Mouse (Mus musculus) liver, embryonic 14.5 days (tissue): Measurements from ENCODE around the gene Fign. TPM values are rescaled to one million over a fixed set of nuclear protein-coding genes. Genes with fewer than 3 reads are reported as not detected.

Experiments used
- ATAC-seq: fragments of 200-750 bp; cut with Nextera tagmentation; 2 replicates; pipeline ENCODE4 v1.8.0; 2017; ENCODE audit warnings: moderate number of reproducible peaks, mild to moderate bottlenecking, moderate library complexity; ENCODE audit not compliant: insufficient read depth
- DNase-seq, 3 experiments: peaks; one replicate each; pipeline ENCODE4 v3.0.0-alpha.2; 2012 to 2013; ENCODE audit warnings: low read depth in 3 of 3, low spot score in 3 of 3
- H3K27ac ChIP-seq: fragments of 300-500 bp; sonication (generic); 2 replicates; pipeline ENCODE4 v1.5.1; 2014; ENCODE audit warnings: moderate library complexity, mild to moderate bottlenecking, control low read depth, inconsistent platforms
- H3K27me3 ChIP-seq: fragments of 300-500 bp; sonication (generic); 2 replicates; pipeline ENCODE4 v1.6.1; 2014; ENCODE audit warnings: mild to moderate bottlenecking, low read length, moderate library complexity; ENCODE audit not compliant: control insufficient read depth, insufficient read depth
- H3K36me3 ChIP-seq: fragments of 300-500 bp; sonication (generic); replicated peaks from 2 replicates; pipeline ENCODE4 v1.6.1; 2014; ENCODE audit warnings: low read depth; ENCODE audit not compliant: control insufficient read depth, insufficient read depth
- H3K4me1 ChIP-seq, 2 experiments: fragments of 200-500 bp in 1 of 2; fragments of 300-500 bp in 1 of 2; sonication (generic) in 1 of 2; replicated peaks; 2 replicates each; pipeline ENCODE4 v1.6.1; 2012 to 2014; ENCODE audit warnings: antibody characterized with exemption in 1 of 2, inconsistent platforms in 1 of 2, low read length in 1 of 2; ENCODE audit not compliant: control insufficient read depth in 2 of 2, insufficient read depth in 2 of 2
- H3K4me2 ChIP-seq: fragments of 300-500 bp; sonication (generic); 2 replicates; pipeline ENCODE4 v1.6.1; 2014; ENCODE audit warnings: low read depth, mild to moderate bottlenecking, control low read depth, moderate library complexity
- H3K4me3 ChIP-seq, 2 experiments: fragments of 200-500 bp in 1 of 2; fragments of 300-500 bp in 1 of 2; sonication (generic) in 1 of 2; 2 replicates each; pipeline ENCODE4 v1.5.1; 2012 to 2014; ENCODE audit warnings: low read depth in 2 of 2, low read length in 2 of 2, mild to moderate bottlenecking in 2 of 2, control low read depth in 1 of 2, inconsistent platforms in 1 of 2, moderate library complexity in 1 of 2; ENCODE audit not compliant: insufficient read depth in 1 of 2
- H3K9ac ChIP-seq: fragments of 300-500 bp; sonication (generic); replicated peaks from 2 replicates; pipeline ENCODE4 v1.6.1; 2014; ENCODE audit warnings: mild to moderate bottlenecking, control low read depth, moderate library complexity
- H3K9me3 ChIP-seq: fragments of 300-500 bp; sonication (generic); 2 replicates; pipeline ENCODE4 v1.6.1; 2016; ENCODE audit warnings: low read length, mixed read lengths; ENCODE audit not compliant: control insufficient read depth
- CTCF ChIP-seq: IDR thresholded peaks from 2 replicates; pipeline ENCODE4 v1.5.1; 2016; ENCODE audit warnings: antibody characterized with exemption, low read depth, control low read depth
- EP300 ChIP-seq: IDR thresholded peaks from 2 replicates; pipeline ENCODE4 v1.6.1; 2016; ENCODE audit warnings: antibody characterized with exemption, low read depth
- WGBS: fragments of 180-500 bp; shearing (Covaris S2); extraction: QIAGEN DNeasy Blood & Tissue Kit; methylation state at CpG from one replicate; pipeline ENCODE4 v1.1.7; 2014; ENCODE audit not compliant: insufficient replicate concordance; 5-methylcytosine and 5-hydroxymethylcytosine counted together
- polyA plus RNA-seq, 2 experiments: library from polyadenylated mRNA; depleted of rRNA in 1 of 2; stranded (reverse) in 1 of 2; unstranded in 1 of 2; fragments of >200 nt; fragmentation: Nextera tagmentation in 1 of 2; extraction: Ambion mirVana in 1 of 2; gene quantifications; 2 replicates each; pipeline versions ENCODE4 v1.2.1 to v1.2.3; 2012 to 2014

The Fign gene
- polyA plus RNA-seq, 2 experiments: 0.87 to 2.0 TPM

DNA sequence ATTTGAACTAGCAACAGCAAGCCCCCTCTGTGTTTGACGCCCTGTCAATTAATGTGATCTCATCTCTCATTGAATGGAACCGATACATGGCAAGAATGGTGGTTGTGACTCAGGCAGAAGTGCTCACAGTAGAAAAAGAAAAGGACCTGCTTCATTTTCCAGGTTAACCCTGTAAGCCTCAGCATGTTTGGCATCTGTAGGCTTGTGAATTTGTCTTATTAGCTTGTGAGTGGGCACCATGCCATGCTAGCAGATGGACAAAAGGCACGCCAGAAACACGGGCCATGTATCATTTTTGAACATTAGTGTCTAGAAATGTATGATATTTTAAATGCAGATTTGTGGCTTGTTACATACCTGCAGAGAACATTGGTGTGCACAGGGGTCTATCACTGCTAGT is 12.0 kb upstream of the Fign start:
- H3K9me3 ChIP-seq: no peaks in the 10 kb centered on the region
- no peak overlapping the region for H3K27ac ChIP-seq
- DNase-seq (no peak), ATAC-seq (no peak)
- no peaks in the 10 kb centered on the region for H3K4me1 ChIP-seq
- no peak overlapping the region for H3K4me3 ChIP-seq
- H3K27me3 ChIP-seq: no peaks in the 10 kb centered on the region
- H3K36me3 ChIP-seq: no peaks in the 10 kb centered on the region
- H3K9ac ChIP-seq: no peak overlapping the region
- TF ChIP-seq CTCF (no peak), EP300 (no peak)
- whole genome bisulfite sequencing: 67% methylated on average over 4 of the region's 4 CpGs
- no peak overlapping the region for H3K4me2 ChIP-seq

- Histone ChIP-seq H3K4me1 (no peaks in the 10 kb centered on the region), H3K4me3 (no peak overlapping the region), H3K36me3 (no peaks in the 10 kb centered on the region), H3K9me3 (no peaks in the 10 kb centered on the region), H3K27me3 (no peaks in the 10 kb centered on the region), H3K4me2 (no peak overlapping the region), H3K9ac (no peak overlapping the region), H3K27ac (no peak overlapping the region)
- DNase-seq (no peak), ATAC-seq (no peak)
- no peak for TF ChIP-seq EP300
- TF ChIP-seq CTCF: no peak
- 62% methylated on average over 8 of the region's 8 CpGs for WGBS
Measured at GRCm38 (mm10) chr2:64108040-64108439, 10.2 kb upstream of the Fign start.

- H3K4me2 ChIP-seq: peak overlapping the region; percentile 46
- H3K27me3 ChIP-seq: peaks cover 22% of the 10 kb centered on the region
- H3K27ac ChIP-seq: no peak overlapping the region
- peak overlapping the region; percentile 44 to 75 for H3K4me3 ChIP-seq
- H3K36me3 ChIP-seq: no peaks in the 10 kb centered on the region
- 7% methylated on average over 20 of the region's 21 CpGs for WGBS
- no peaks in the 10 kb centered on the region for H3K4me1 ChIP-seq
- no peak overlapping the region; the same call in 1 of the 2 replicates for H3K9ac ChIP-seq
- peak; percentile 55; the same call in 1 of the 2 replicates for ATAC-seq
- DNase-seq: no peak
- TF ChIP-seq CTCF (no peak), EP300 (no peak)
- no peaks in the 10 kb centered on the region for H3K9me3 ChIP-seq
Measured at GRCm38 (mm10) chr2:64098618-64099320, 931 bp upstream of the Fign start.

- Histone ChIP-seq H3K4me1 (no peaks in the 10 kb centered on the region), H3K9me3 (no peaks in the 10 kb centered on the region), H3K36me3 (no peaks in the 10 kb centered on the region), H3K4me3 (peak overlapping the region; percentile 44 to 62), H3K9ac (no peak overlapping the region), H3K27ac (no peak overlapping the region), H3K27me3 (peaks cover 22% of the 10 kb centered on the region), H3K4me2 (peak overlapping the region; percentile 46)
- TF ChIP-seq EP300 (no peak), CTCF (no peak)
- WGBS: 1% methylated on average over 12 of the region's 12 CpGs
- no peak for ATAC-seq
- DNase-seq: no peak
Measured at GRCm38 (mm10) chr2:64096721-64097411, 972 bp downstream of the Fign start.

DNA sequence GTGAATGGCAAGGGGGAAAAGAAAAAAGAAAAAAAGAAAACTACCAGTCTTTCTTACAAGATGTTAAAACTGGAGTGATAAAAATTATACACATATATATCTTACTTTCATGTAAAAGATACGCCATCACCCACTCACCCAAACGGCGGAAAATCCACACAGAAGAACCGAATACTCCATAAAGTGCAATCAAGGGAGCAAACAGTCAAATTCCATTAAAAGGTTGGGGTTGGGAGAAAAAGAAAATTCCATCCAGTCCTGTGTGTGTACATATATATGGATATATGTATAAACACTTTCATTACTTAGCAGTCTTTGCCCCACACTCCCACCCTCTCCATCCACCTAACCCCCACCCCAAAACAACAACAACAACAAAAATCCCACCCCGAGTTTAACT is 1.7 kb downstream of the Fign start:
- WGBS: 51% methylated on average over 5 of the region's 5 CpGs
- H3K4me3 ChIP-seq: 0 out of 4 replicates have a peak overlapping the region, but pooled peaks have one; percentile 12 to 13
- no peaks in the 10 kb centered on the region for H3K4me1 ChIP-seq
- peaks cover 22% of the 10 kb centered on the region for H3K27me3 ChIP-seq
- DNase-seq: no peak
- H3K27ac ChIP-seq: no peak overlapping the region
- H3K9ac ChIP-seq: no peak overlapping the region
- no peaks in the 10 kb centered on the region for H3K9me3 ChIP-seq
- peak overlapping the region; percentile 46 for H3K4me2 ChIP-seq
- no peaks in the 10 kb centered on the region for H3K36me3 ChIP-seq
- TF ChIP-seq EP300 (no peak), CTCF (no peak)
- ATAC-seq: no peak
